Mouse (Mus musculus) cerebellum, postnatal 4 days (tissue): ENCODE measurements around the gene Cstf3.
A peak's percentile ranks its signal among the peaks of the same experiment; 100 is the strongest.
"Not testable (repeated sequence)": the region's sequence is repeated elsewhere in the genome, so short reads cannot be mapped to it uniquely, and the experiment has no call there.

ENCODE experiments used
- DNase-seq, 2 experiments: peaks; one replicate each; pipeline ENCODE4 v3.0.0; 2022; ENCODE audit warnings: low spot score in 2 of 2, mixed read lengths in 1 of 2

Cstf3 gene

GRCm38 (mm10) chr2:104590068-104590828, at the start of gene Cstf3:
Gene Cstf3 (plus strand): TSS chr2:104590523.
- peak; percentile 97 to 98 for DNase-seq

- not testable (repeated sequence) for DNase-seq
Observed at GRCm38 (mm10) chr2:104556711-104557110, 33.6 kb upstream of the Cstf3 start.

- DNase-seq = no peak
Observed at GRCm38 (mm10) chr2:104557722-104558121, 32.6 kb upstream of the Cstf3 start.

- no peak for DNase-seq
Observed at GRCm38 (mm10) chr2:104558326-104558725, 32.0 kb upstream of the Cstf3 start.

- DNase-seq = no peak
Observed at GRCm38 (mm10) chr2:104558938-104559337, 31.4 kb upstream of the Cstf3 start.

- DNase-seq = no peak
Observed at GRCm38 (mm10) chr2:104559591-104560380, 30.5 kb upstream of the Cstf3 start.

GRCm38 (mm10) chr2:104561386-104561785, 28.9 kb upstream of the Cstf3 start:
- no peak for DNase-seq

GRCm38 (mm10) chr2:104561986-104562532, 28.3 kb upstream of the Cstf3 start:
- no peak for DNase-seq

- no peak for DNase-seq
Observed at GRCm38 (mm10) chr2:104572066-104572465, 18.3 kb upstream of the Cstf3 start.

GRCm38 (mm10) chr2:104576216-104576615, 14.1 kb upstream of the Cstf3 start:
- DNase-seq = no peak

- DNase-seq = no peak
Observed at GRCm38 (mm10) chr2:104578021-104578420, 12.3 kb upstream of the Cstf3 start.

- no peak for DNase-seq
Observed at GRCm38 (mm10) chr2:104578836-104579604, 11.3 kb upstream of the Cstf3 start.

- DNase-seq = no peak
Observed at GRCm38 (mm10) chr2:104579784-104580446, 10.4 kb upstream of the Cstf3 start.

- no peak for DNase-seq
Observed at GRCm38 (mm10) chr2:104581281-104581879, 8.9 kb upstream of the Cstf3 start.

- no peak for DNase-seq
Observed at GRCm38 (mm10) chr2:104583032-104583431, 7.3 kb upstream of the Cstf3 start.

GRCm38 (mm10) chr2:104584226-104584625, 6.1 kb upstream of the Cstf3 start:
- DNase-seq = no peak

- DNase-seq = no peak
Observed at GRCm38 (mm10) chr2:104585645-104586044, 4.7 kb upstream of the Cstf3 start.

- no peak for DNase-seq
Observed at GRCm38 (mm10) chr2:104588552-104588951, 1.8 kb upstream of the Cstf3 start.

- DNase-seq = peak in 1 of 2 experiments; percentile 20
Observed at GRCm38 (mm10) chr2:104590829-104591117, 450 bp downstream of the Cstf3 start.

- DNase-seq = no peak
Observed at GRCm38 (mm10) chr2:104591141-104591540, 818 bp downstream of the Cstf3 start.

GRCm38 (mm10) chr2:104595063-104595462, 4.7 kb downstream of the Cstf3 start:
- DNase-seq = no peak
